Mouse (Mus musculus) liver, embryonic 14.5 days (tissue): ENCODE results near the gene Mansc1.

Experiments
- CTCF ChIP-seq: IDR thresholded peaks from 2 replicates; pipeline ENCODE4 v1.5.1; 2016; ENCODE audit warnings: antibody characterized with exemption, low read depth, control low read depth
- EP300 ChIP-seq: IDR thresholded peaks from 2 replicates; pipeline ENCODE4 v1.6.1; 2016; ENCODE audit warnings: antibody characterized with exemption, low read depth

GRCm38 (mm10) chr6:134564539-134564938 lies 67.7 kb downstream of the Mansc1 start:
- TF ChIP-seq CTCF (no peak), EP300 (no peak)
